Mouse (Mus musculus): Measurements from ENCODE around the gene Fkbp2. TPM values are rescaled to one million over a fixed set of nuclear protein-coding genes. Genes with fewer than 3 reads are reported as not detected.

Fkbp2 gene
- polyA plus RNA-seq, 1 experiment from 2014 or later, result 95.1 TPM

GRCm38 (mm10) chr19:6968491-6969271, 11.6 kb downstream of the Fkbp2 start:
- 10% methylated on average over 15 of the region's 15 CpGs for WGBS
- peaks cover 50% of the 10 kb centered on the region for H3K4me1 ChIP-seq
- no peaks in the 10 kb centered on the region for H3K27me3 ChIP-seq
- ATAC-seq (ENCODE audit: insufficient number of reproducible peaks, insufficient read depth, low FRiP score, low TSS enrichment, low read depth), result no peak
- H3K4me3 ChIP-seq, result peak overlapping the region; percentile 69
- H3K9ac ChIP-seq, result peak overlapping the region; percentile 81
- no peaks in the 10 kb centered on the region for H3K9me3 ChIP-seq
- H3K36me3 ChIP-seq, result peaks cover 32% of the 10 kb centered on the region
- H3K4me2 ChIP-seq, result peak overlapping the region; percentile 83
- H3K27ac ChIP-seq, result peak overlapping the region; percentile 57; the same call in 1 of the 2 replicates

GRCm38 (mm10) chr19:6956461-6956860, 23.8 kb downstream of the Fkbp2 start:
- Histone ChIP-seq H3K4me2 (no peak overlapping the region), H3K36me3 (peaks cover 75% of the 10 kb centered on the region), H3K27me3 (no peaks in the 10 kb centered on the region), H3K4me3 (no peak overlapping the region), H3K27ac (no peak overlapping the region), H3K4me1 (peaks cover 14% of the 10 kb centered on the region), H3K9me3 (no peaks in the 10 kb centered on the region), H3K9ac (no peak overlapping the region)
- WGBS, result 83% methylated on average over 10 of the region's 10 CpGs
- no peak for ATAC-seq (ENCODE audit: insufficient number of reproducible peaks, insufficient read depth, low FRiP score, low TSS enrichment, low read depth)

- H3K4me1 ChIP-seq, result peaks cover 14% of the 10 kb centered on the region
- WGBS, result 83% methylated on average over 7 of the region's 7 CpGs
- H3K27ac ChIP-seq, result no peak overlapping the region
- ATAC-seq (ENCODE audit: insufficient number of reproducible peaks, insufficient read depth, low FRiP score, low TSS enrichment, low read depth), result no peak
- no peak overlapping the region for H3K4me2 ChIP-seq
- no peaks in the 10 kb centered on the region for H3K9me3 ChIP-seq
- H3K36me3 ChIP-seq, result peaks cover 66% of the 10 kb centered on the region
- H3K4me3 ChIP-seq, result no peak overlapping the region
- no peaks in the 10 kb centered on the region for H3K27me3 ChIP-seq
- no peak overlapping the region for H3K9ac ChIP-seq
These were observed 24.9 kb downstream of the Fkbp2 start for GRCm38 (mm10) chr19:6955424-6955823.

- no peak overlapping the region for H3K4me2 ChIP-seq
- H3K27ac ChIP-seq, result no peak overlapping the region
- H3K9ac ChIP-seq, result no peak overlapping the region
- no peaks in the 10 kb centered on the region for H3K27me3 ChIP-seq
- H3K4me1 ChIP-seq, result peaks cover 24% of the 10 kb centered on the region
- peaks cover 52% of the 10 kb centered on the region for H3K36me3 ChIP-seq
- no peaks in the 10 kb centered on the region for H3K9me3 ChIP-seq
- no peak for ATAC-seq (ENCODE audit: insufficient number of reproducible peaks, insufficient read depth, low FRiP score, low TSS enrichment, low read depth)
- no peak overlapping the region for H3K4me3 ChIP-seq
- WGBS, result 65% methylated on average over 9 of the region's 9 CpGs
These were observed 26.3 kb downstream of the Fkbp2 start for GRCm38 (mm10) chr19:6954046-6954445.

GRCm38 (mm10) chr19:6952712-6953037, 27.6 kb downstream of the Fkbp2 start:
- no peaks in the 10 kb centered on the region for H3K9me3 ChIP-seq
- no peaks in the 10 kb centered on the region for H3K27me3 ChIP-seq
- H3K36me3 ChIP-seq, result peaks cover 42% of the 10 kb centered on the region
- 12% methylated on average over 3 of the region's 3 CpGs for WGBS
- H3K27ac ChIP-seq, result peak overlapping the region; percentile 98
- peak overlapping the region; percentile 63 for H3K4me3 ChIP-seq
- no peak for ATAC-seq (ENCODE audit: insufficient number of reproducible peaks, insufficient read depth, low FRiP score, low TSS enrichment, low read depth)
- H3K4me1 ChIP-seq, result peaks cover 24% of the 10 kb centered on the region
- H3K9ac ChIP-seq, result peak overlapping the region; percentile 77
- peak overlapping the region; percentile 91 for H3K4me2 ChIP-seq

GRCm38 (mm10) chr19:6951994-6952711, 28.1 kb downstream of the Fkbp2 start:
- Histone ChIP-seq H3K27ac (peak overlapping the region; percentile 98), H3K4me1 (peaks cover 24% of the 10 kb centered on the region), H3K9ac (peak overlapping the region; percentile 77), H3K9me3 (no peaks in the 10 kb centered on the region), H3K27me3 (no peaks in the 10 kb centered on the region), H3K4me3 (peak overlapping the region; percentile 63), H3K4me2 (peak overlapping the region; percentile 91), H3K36me3 (peaks cover 37% of the 10 kb centered on the region)
- no peak for ATAC-seq (ENCODE audit: insufficient number of reproducible peaks, insufficient read depth, low FRiP score, low TSS enrichment, low read depth)
- WGBS, result 1% methylated on average over 31 of the region's 31 CpGs

GRCm38 (mm10) chr19:6951381-6951968, 28.8 kb downstream of the Fkbp2 start:
- H3K4me2 ChIP-seq, result peak overlapping the region; percentile 91
- peak overlapping the region; percentile 63 for H3K4me3 ChIP-seq
- peaks cover 30% of the 10 kb centered on the region for H3K36me3 ChIP-seq
- H3K4me1 ChIP-seq, result peaks cover 24% of the 10 kb centered on the region
- ATAC-seq (ENCODE audit: insufficient number of reproducible peaks, insufficient read depth, low FRiP score, low TSS enrichment, low read depth), result peak; percentile 83
- H3K9ac ChIP-seq, result peak overlapping the region; percentile 77
- peak overlapping the region; percentile 98 for H3K27ac ChIP-seq
- no peaks in the 10 kb centered on the region for H3K9me3 ChIP-seq
- WGBS, result under 1% methylated on average over 35 of the region's 35 CpGs
- H3K27me3 ChIP-seq, result no peaks in the 10 kb centered on the region

- Histone ChIP-seq H3K9ac (peak overlapping the region; percentile 77), H3K4me3 (peak overlapping the region; percentile 63), H3K9me3 (no peaks in the 10 kb centered on the region), H3K4me1 (peaks cover 26% of the 10 kb centered on the region), H3K4me2 (peak overlapping the region; percentile 91), H3K27me3 (no peaks in the 10 kb centered on the region), H3K36me3 (peaks cover 29% of the 10 kb centered on the region), H3K27ac (peak overlapping the region; percentile 98)
- 0 out of 2 replicates have a peak, but pooled peaks have one; percentile 26 for ATAC-seq (ENCODE audit: insufficient number of reproducible peaks, insufficient read depth, low FRiP score, low TSS enrichment, low read depth)
- WGBS, result under 1% methylated on average over 28 of the region's 28 CpGs
These were observed 29.6 kb downstream of the Fkbp2 start for GRCm38 (mm10) chr19:6950613-6951153.

- peak overlapping the region; percentile 77 for H3K9ac ChIP-seq
- H3K9me3 ChIP-seq, result no peaks in the 10 kb centered on the region
- WGBS, result 62% methylated on average over 5 of the region's 5 CpGs
- no peak for ATAC-seq (ENCODE audit: insufficient number of reproducible peaks, insufficient read depth, low FRiP score, low TSS enrichment, low read depth)
- H3K4me2 ChIP-seq, result peak overlapping the region; percentile 91
- peak overlapping the region; percentile 98; the same call in 1 of the 2 replicates for H3K27ac ChIP-seq
- H3K4me1 ChIP-seq, result peaks cover 26% of the 10 kb centered on the region
- no peaks in the 10 kb centered on the region for H3K27me3 ChIP-seq
- H3K4me3 ChIP-seq, result peak overlapping the region; percentile 63
- H3K36me3 ChIP-seq, result peaks cover 27% of the 10 kb centered on the region
These were observed 30.4 kb downstream of the Fkbp2 start for GRCm38 (mm10) chr19:6949951-6950350.

GRCm38 (mm10) chr19:6949532-6949931, 30.8 kb downstream of the Fkbp2 start:
- H3K27me3 ChIP-seq, result no peaks in the 10 kb centered on the region
- H3K4me3 ChIP-seq, result peak overlapping the region; percentile 63; the same call in 1 of the 2 replicates
- H3K9ac ChIP-seq, result 0 out of 2 replicates have a peak overlapping the region, but pooled peaks have one; percentile 77
- H3K27ac ChIP-seq, result no peak overlapping the region
- no peak overlapping the region; the same call in 1 of the 2 replicates for H3K4me2 ChIP-seq
- 92% methylated on average over 5 of the region's 5 CpGs for WGBS
- peaks cover 23% of the 10 kb centered on the region for H3K36me3 ChIP-seq
- peaks cover 26% of the 10 kb centered on the region for H3K4me1 ChIP-seq
- ATAC-seq (ENCODE audit: insufficient number of reproducible peaks, insufficient read depth, low FRiP score, low TSS enrichment, low read depth), result no peak
- no peaks in the 10 kb centered on the region for H3K9me3 ChIP-seq

- H3K27ac ChIP-seq, result no peak overlapping the region
- 77% methylated on average over 4 of the region's 4 CpGs for WGBS
These were observed 32.1 kb downstream of the Fkbp2 start for GRCm38 (mm10) chr19:6948186-6948585.

More at GRCm38 (mm10) chr19:6948186-6948585, 32.1 kb downstream of the Fkbp2 start:
- H3K36me3 ChIP-seq, result peaks cover 16% of the 10 kb centered on the region
- no peaks in the 10 kb centered on the region for H3K9me3 ChIP-seq
- no peak overlapping the region for H3K9ac ChIP-seq
- no peak overlapping the region for H3K4me3 ChIP-seq
- peaks cover 25% of the 10 kb centered on the region for H3K4me1 ChIP-seq
- H3K27me3 ChIP-seq, result no peaks in the 10 kb centered on the region
- no peak for ATAC-seq (ENCODE audit: insufficient number of reproducible peaks, insufficient read depth, low FRiP score, low TSS enrichment, low read depth)
- no peak overlapping the region for H3K4me2 ChIP-seq
